Mouse (Mus musculus) kidney, adult 18-20 months (tissue): ENCODE results near the gene Gadd45gip1.

Source experiments
- DNase-seq: peaks from one replicate; pipeline ENCODE4 v3.0.0; 2021

Gadd45gip1 gene

GRCm38 (mm10) chr8:84832759-84833742, 1.7 kb downstream of the Gadd45gip1 start:
- no peak for DNase-seq

GRCm38 (mm10) chr8:84834002-84834865, 2.9 kb downstream of the Gadd45gip1 start:
- DNase-seq = no peak

GRCm38 (mm10) chr8:84834866-84835855, 3.8 kb downstream of the Gadd45gip1 start:
- no peak for DNase-seq

DNA sequence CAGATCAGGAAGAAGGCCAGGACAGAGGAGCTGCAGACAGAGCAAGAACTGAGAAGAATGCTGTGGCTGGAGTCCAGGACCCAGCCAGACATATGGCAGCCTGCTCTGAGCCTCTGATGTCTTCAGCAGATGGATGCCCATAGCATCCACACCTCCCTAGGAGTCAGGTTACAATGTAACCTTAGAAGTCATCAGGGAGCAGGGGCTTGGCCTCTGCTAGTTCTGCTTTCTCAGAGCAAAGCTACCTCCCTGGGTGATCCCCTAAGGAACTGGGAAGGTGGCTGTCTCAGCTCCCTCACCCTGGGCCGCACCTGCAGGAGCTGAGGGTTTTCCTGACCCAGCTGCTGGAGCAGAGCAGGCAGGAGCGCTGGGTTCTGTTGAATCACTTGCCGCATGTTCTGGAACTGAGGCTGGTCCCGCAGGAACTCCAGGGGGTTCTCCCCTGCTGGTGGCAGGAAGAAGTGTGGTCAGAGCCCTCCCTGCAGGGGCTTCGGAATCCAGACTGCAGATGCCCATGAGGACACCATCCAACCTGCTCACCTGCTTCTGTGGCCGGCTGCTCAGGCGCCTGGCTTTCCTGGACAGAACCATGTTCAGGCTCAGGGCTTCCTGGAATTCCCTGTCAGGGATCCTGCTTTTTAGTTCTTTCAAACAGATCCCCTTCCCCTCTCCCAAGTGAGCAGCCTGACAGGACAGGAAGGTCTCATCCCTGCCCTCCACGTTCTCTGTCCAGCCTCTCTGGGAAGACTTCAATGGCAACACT, 6.0 kb downstream of the Gadd45gip1 start:
- DNase-seq = no peak

DNA sequence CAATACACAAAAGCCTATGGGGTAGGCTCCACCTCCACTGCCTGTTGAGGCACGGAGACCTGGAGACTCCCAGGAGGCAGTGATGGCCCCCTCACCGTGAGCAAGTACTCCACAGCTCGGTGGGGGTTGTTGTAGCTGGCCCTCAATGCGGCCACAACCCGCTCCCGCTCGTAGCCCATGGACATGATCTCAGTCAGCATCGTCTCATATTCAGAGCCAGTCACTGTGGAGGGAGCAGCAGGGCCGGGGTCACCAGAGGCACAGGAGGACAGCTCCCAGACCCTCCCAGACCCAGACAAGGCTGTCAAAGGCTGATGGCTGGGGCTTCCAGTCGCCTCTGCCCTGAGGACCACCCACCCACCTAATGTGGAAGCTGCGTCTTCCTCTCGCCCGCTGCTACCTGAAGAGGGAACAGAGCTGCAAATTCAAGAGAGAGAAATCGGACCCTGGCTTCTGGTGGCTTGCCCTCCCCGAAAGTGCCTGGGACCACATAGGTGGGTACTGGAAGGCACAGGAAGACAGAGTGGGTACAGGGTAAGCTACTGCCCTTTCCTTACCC, 6.7 kb downstream of the Gadd45gip1 start:
- DNase-seq = no peak

DNA sequence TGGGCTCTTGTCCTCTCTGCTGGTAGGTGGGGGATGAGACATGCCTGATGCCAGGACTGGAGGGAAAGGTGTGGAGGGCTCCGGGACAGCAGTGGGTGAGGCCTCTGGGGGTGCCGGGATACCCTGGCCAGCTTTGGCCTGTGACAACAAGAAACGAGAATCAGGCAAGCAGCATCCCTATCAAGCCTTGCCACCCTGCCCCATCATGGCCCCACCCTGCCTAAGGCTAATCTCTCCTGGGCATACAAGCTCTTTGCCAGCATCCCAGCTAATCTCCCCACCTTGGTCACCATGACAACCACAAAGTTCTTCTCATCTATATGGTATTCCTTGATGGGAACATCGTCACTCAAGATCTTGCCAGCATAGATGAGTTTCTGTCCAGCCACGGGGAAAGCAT, 7.2 kb downstream of the Gadd45gip1 start:
- no peak for DNase-seq

DNA sequence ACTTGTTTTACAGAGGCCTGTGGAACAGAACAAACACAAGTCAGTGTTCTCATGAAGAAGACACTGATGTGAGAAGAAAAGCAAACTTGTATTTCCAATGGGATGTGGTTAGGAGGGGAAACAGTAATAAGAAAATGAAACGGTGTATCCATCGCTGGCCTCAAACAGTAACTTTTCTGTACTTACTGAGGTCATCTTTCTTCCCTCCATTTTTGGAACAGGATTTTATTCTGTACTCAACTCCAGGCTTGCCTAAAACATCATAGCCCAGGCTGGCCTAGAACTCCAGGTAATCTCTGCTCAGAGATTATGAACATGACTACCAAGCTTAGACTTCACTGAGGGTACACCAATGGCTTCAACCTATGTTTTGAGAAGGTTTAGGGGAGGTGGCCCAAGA, 8.1 kb downstream of the Gadd45gip1 start:
- DNase-seq = no peak

DNA sequence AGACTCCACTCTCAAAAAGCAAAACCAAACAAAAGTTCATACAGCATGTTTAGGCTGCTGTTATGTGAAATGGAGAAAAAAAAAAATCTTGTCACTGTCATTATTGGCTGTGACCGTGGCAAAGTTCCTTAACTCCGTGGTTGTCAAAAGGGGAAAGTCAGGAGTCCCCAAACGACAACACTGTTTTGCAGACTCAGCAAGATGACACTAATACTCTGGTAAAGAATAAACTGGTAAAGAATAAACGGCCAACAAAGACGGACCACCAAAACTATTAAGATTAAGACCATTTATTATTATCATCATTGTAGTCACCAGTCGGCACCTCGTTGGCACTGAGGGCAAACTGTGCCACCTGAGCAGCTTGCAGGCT, 8.5 kb downstream of the Gadd45gip1 start:
- DNase-seq = no peak

GRCm38 (mm10) chr8:84840248-84840999, 9.1 kb downstream of the Gadd45gip1 start, which contains the start of gene Rad23a:
Rad23a (minus strand) TSS chr8:84840665.
- DNase-seq = peak; percentile 89

GRCm38 (mm10) chr8:84841514-84841913, 10.2 kb downstream of the Gadd45gip1 start:
- DNase-seq = no peak

DNA sequence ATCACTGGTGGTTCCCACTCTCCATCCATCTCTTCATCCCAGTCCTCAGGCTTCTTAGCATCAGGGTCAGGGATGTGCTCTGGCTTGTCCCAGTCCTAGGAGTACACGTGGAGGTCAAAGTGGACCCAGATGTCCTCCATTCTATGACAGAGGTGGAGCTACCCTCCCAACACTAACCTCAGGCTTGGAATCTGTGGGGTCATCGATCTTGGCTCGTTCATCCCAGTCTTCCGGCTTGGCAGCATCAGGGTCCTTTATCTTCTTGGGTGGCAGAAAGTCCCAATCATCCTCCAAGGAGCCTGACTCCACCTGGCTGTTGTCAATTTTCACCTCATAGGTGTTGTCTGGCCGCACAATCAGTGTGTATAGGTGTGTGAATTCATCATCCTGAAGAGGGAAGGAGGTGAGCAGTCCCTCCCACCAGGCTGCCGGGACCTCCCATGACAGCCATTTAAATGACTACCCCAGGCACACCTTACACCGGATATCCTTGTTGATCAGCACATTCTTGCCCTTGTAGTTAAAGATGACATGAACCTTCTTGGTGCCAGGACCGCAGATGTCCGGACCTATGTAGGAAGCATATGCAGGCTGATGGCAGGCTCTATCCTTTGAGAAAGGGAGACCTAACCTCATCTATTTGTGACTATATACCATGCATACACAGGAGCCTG, 13.2 kb downstream of the Gadd45gip1 start:
- no peak for DNase-seq

- DNase-seq = peak; percentile 38
These were observed 14.2 kb downstream of the Gadd45gip1 start for GRCm38 (mm10) chr8:84845355-84846093.

DNA sequence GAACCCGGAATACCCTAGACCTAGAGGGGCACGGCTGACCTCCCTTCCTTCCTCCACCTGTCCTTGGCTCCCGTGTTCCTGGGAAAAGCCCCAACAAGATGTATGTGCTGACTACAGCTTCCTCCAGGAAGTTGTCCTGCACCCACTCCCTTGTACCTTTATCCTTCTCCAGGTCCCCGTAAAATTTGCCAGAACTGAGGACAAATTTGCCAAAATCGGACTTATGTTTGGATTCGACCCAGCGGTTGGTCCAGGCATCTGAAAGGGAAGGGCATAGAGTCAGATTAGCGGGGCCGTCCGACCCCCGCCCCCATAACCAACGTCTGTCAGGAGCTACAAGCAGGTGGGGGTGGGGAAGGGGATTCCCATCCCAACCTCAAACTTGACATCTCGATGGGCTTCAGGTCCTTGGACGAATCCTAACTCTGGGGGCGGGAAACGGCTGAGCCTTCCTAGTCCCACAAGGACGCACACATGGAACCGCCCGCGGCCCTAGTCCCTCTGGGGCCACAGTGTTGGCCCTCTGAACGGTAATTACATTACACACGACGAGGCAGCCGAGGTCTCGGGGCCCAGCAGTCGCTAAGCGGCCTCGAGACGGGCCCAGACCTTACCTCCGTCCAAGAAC, 14.9 kb downstream of the Gadd45gip1 start:
- DNase-seq = peak; percentile 21

DNA sequence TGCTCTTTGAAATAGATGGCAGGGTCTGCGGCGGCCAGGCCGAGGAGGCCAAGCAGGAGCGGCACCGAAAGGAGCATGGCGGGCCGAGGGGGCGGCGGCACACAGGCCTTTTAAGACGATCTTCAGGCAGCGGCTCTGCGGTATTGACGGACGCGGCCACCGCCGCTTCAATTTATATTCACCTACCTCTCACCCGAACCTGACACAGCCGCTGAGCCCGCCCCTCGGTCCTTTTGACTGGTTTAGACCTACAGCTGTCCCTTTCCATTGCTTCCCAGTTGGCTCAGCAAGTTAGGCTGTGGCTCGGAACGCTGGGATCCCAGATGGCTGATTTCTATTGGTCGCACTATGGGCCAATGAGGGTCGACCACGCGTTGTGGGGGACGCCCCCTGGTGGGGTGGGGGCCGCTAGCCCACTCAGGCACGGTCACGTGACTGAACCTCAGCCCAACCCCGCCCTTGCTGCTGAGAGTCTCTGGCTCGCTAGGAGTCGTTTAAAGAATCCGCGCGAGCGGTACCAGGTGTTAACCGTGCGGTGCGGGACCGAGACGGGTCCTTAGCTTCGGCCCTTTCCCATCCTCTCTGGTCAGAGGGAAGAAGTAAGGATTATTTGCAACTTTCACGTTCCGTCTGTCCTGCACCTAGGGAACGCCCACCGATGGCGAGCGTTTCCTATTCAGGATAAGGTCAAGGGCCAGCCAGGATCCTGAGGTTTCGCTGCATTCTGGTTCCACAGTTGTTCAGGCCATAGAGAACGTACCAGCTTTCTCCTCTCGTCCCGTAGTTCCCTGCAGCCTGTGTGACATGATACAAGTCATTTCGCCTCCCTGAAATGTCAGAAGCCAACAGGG, 15.6 kb downstream of the Gadd45gip1 start, which contains the start of gene Calr:
Gene Calr (minus strand): TSS at position 213 of the 851 bp plus-strand sequence.
- DNase-seq = peak; percentile 99

DNA sequence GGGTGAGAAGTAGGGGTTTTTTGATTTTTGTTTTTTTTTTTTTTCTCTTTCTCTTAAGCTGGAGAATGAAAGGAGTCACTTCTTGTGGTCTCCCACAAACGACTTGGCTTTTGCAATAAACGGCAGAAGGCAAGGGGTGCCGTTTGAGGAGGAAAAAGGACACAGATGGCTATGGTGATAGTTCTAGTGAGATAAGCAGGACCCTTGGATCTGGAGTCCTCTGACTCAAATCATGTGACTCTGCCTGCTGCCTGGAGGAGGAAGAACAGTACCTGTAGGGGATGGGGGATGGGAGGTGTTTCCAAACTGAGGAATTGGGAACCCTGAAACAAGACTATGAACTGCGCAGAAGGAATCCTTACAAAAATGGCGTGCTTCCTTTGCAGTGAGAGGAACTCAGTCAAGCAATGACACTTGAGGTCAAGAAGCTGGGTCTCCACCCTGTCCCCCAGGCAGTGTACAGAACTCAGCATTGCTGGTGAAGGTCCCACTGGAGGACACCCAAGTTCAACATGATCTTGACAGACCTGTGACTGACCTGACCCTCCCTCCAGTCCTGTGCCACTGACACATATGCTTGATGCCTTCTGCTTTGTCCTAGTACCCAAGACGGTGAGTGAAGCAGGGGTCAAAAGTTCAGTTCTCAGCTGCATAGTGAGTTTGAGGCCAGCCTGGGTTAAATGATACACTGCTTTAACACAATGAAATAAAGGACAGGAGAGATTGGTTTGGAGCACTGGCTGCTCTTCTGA, 16.5 kb downstream of the Gadd45gip1 start:
- no peak for DNase-seq

- no peak for DNase-seq
These were observed 25.1 kb downstream of the Gadd45gip1 start for GRCm38 (mm10) chr8:84856434-84856833.
